Mouse (Mus musculus): Measurements from ENCODE around the gene Ap4m1.

The Ap4m1 gene

GRCm38 (mm10) chr5:138171695-138172491 is at the start of gene Ap4m1, which contains the start of gene Mcm7:
Gene Ap4m1, plus strand, starts transcription at chr5:138172002.
Gene Mcm7, minus strand, starts transcription at chr5:138172422.
- DNase-seq (ENCODE audit: low spot score in 2 of 2) = peak; percentile 93 to 96

GRCm38 (mm10) chr5:138132425-138133064 is 39.3 kb upstream of the Ap4m1 start:
- DNase-seq (ENCODE audit: low spot score in 2 of 2) = no peak

DNA sequence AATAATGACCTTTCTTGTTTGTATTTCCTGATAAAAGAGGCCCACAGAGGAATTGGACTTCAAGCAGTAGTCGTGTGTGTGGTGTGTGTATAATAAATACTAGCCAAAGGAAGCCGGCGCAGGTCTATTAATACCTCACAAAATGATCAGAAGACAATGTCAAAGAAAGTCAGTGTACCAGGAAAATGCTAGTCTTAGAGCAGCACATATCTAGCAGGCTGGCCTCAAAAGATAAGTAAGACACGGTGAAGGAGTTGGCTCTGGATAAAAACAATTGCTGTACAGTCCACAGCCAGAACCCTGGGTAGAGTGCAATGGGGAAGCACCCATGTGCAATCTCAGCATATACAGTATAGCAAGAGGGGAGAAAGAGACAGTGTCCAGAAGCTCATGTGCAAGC is 34.5 kb upstream of the Ap4m1 start:
- DNase-seq (ENCODE audit: low spot score in 2 of 2) = no peak

DNA sequence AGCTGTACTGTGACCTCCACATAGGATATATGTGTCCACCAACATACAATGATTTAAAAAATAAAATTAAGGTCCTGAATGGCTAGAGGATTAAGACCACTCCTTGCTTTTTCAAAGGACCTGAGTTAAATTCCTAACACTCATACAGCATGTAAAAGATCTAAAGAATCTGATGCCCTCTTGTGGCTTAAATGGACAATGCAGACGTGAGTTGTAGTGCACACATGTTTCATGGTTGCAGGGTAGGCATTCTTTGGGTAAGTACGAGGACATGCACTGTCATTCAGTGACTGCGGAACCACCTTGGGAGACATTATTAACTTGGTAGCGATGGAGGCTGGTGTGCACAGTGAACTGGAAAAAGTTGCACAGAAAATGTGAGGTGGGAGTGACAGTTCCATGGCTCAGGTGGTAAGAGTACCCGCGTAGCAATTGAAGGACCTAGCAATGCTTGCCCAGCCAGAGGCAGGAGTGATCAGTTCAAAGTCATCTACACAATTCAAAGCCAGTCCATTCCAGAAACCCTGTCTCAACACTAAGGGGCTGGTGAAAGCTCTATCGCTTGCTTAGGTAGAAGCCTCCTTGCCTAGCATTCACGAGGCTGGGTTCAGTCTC is 33.8 kb upstream of the Ap4m1 start:
- peak in 1 of 2 experiments; percentile 22 for DNase-seq (ENCODE audit: low spot score in 2 of 2)

DNA sequence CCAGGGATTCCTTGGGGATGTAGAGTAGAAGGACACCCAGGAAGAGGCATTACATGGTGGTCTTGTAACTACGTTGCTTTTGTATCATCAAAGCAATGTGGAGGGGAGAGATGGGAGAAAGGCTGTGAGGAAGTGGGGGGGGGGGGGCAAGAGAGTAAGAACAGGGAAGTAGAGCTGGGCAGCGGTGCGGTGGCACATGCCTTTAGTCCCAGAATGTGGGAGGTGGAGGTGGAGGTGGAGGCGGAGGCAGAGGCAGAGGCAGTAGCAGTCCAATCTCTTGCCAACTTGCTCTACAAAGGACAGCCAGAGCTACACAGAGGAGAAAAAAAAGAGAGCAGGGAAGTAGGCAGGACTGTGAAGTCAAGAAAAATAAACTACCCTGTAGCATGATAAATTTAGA is 33.2 kb upstream of the Ap4m1 start:
- no peak for DNase-seq (ENCODE audit: low spot score in 2 of 2)

DNA sequence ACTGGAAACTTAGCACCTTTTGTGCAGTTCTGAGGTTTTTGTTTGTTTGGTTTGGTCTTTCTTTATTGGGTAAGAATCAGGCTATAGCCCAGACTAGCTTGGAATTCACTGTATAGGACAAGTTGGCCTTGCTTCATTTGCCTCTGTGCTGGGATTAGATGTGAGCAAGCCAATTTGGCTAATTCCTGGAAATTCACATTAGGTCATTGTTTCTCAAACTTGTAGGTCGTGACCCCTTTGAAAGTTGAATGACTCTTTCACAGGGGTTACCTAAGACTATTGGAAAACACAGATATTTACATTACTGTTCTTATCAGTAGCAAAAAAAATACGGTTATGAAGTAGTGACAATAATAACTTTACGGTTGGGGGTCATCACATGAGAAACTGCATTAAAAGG is 17.4 kb upstream of the Ap4m1 start:
- DNase-seq (ENCODE audit: low spot score in 2 of 2) = no peak

GRCm38 (mm10) chr5:138155443-138155976 is 16.3 kb upstream of the Ap4m1 start, which contains the start of gene Zfp113:
Gene Zfp113, minus strand, starts transcription at chr5:138155744.
- DNase-seq (ENCODE audit: low spot score in 2 of 2) = peak; percentile 92 to 93

DNA sequence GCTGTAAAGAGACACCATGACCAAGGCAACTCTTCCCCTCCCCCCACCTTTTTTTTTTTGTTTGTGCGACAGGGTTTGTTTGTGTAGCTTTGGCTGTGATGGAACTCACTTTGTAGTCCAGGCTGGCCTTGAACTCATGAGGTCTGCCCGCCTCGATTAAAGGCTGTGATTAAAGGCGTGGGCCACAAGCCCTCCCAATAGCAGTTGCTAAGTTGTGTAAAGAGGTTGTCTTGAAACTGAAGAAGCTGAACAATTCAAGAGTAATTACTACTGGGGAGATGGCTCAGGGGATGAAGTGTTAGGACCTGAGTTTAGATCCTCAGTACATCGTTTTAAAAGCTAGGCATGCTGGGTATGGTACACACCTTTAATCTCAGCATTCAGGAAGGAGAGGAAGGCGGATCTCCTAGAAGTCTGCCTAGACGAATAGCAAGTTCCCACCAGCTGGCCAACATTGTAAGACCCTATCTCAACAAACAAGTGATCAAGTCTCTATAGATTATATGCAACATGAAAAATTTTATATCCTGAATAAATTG is 11.5 kb upstream of the Ap4m1 start:
- DNase-seq (ENCODE audit: low spot score in 2 of 2) = no peak

DNA sequence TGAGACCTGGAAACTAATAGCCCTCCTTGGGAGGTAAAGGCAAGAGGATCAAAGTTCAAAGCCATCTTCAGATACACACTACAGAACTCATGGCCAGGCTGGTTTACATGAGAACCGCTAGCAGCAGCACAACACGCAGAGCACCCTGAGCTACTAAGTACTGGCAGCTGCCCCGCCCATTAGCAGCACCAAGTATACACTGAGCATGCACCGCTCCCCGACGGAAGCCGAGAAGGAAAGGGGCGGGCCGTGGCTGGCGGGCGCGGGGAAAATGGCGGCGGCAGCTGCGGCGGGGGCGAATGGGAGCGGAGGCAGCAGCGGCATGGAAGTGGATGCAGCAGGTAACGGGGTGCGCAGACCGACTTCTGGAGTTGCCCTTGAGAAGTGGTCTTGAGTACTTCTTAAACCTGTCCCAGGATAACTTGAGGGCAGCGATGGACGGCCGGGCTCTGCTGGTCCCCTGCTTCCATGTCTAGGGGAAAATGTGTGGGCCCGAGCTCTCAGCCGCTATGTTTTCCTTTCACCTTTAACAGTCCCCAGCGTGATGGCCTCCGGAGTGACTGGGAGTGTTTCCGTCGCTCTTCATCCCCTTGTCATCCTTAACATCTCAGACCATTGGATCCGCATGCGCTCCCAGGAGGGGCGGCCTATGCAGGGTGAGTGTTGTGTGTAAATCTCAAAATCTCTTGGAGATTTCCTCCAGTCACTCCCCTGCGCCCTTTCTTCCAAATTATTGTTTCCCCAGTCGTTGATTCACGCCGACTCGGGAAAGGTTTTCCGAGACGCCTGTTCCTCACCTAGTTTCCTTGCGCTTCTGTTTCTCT is 10.7 kb upstream of the Ap4m1 start, which contains the start of gene Cops6:
Gene Cops6, plus strand, starts transcription at position 230 of the 824 bp plus-strand sequence.
- peak; percentile 92 to 94 for DNase-seq (ENCODE audit: low spot score in 2 of 2)

- DNase-seq (ENCODE audit: low spot score in 2 of 2) = no peak
Observed at GRCm38 (mm10) chr5:138163046-138163445, 8.8 kb upstream of the Ap4m1 start.

DNA sequence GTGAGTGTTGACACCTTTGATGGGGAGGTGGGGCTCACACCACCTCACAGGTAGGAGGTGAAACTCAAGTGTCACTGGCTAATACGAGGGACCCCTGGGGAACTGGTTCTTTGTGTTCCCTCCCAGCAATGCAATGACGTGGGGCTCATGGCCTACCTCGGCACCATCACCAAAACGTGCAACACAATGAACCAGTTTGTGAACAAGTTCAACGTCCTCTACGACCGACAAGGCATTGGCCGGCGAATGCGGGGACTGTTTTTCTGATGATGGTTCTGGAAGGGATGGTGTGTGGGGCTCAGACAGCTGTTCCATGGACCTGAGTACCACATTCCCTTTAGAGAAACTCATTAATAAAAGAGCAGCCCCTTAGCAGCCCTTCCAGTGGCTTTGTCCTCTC is 8.2 kb upstream of the Ap4m1 start:
- DNase-seq (ENCODE audit: low spot score in 2 of 2) = no peak

GRCm38 (mm10) chr5:138165594-138165993 is 6.2 kb upstream of the Ap4m1 start:
- no peak for DNase-seq (ENCODE audit: low spot score in 2 of 2)

DNA sequence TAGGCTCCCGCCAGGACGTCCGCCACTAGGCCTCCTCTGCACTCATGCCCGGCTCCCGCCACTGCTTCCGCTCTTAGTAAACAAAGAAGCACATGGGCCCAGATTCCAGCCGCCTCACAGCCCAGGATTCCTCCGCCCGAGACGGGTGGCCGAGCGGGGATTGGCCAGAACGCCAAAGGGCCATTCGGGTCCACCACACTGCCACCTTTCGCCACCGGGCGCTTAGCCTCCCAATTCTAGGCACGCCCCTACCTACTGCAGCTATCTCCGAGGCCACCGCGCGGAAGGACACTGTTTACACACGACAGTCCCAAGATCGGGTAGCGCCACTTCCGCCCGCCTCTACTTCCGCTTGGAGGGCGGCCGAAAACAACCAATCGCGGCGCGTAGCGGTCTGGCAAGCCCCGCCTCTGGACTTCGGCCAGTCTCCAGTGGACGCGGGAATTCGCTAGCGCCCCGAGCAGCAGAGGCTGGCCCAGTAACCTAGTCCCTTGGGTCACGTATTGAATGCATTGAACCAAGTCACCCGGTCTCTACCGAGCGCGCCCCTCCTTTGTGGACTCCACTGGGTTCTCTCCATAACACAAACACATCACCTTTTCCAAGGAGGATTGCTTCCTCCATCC is 753 bp upstream of the Ap4m1 start:
- peak; percentile 93 to 95 for DNase-seq (ENCODE audit: low spot score in 2 of 2)

GRCm38 (mm10) chr5:138173217-138173616 is 1.4 kb downstream of the Ap4m1 start:
- DNase-seq (ENCODE audit: low spot score in 2 of 2) = no peak

DNA sequence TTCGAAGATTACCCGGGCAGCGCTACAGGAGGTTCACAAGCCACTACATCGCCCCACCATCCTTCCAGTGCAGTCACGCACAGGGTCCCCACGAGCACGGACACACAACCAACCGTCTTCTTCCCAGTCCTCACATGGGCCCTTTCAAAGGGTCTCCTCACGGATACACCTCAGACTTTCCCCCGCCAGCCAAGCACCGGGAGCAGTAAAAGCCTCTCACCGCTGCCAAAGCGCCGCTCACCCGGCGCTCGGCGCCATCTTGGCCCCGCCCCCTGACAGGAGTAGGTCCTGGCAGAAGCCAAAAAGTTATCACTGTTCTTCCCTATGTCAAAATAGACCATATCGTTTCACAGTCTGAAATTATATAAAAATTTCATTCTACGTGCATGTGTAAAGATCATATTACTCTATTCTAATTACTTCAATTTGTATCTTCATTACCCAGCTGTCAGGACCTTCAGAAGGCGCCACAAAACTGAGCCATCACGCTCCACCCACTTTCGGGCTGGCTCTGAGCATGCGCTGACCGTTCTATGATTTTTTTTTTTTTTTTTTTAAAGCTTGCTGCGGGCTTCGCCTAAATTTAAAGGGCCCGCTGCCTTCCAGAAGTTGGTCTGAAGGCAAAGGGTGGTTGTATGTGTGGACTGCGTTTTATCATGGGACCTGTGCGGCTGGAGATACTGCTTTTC is 15.3 kb downstream of the Ap4m1 start, which contains the start of the genes Taf6 and Cnpy4:
Gene Taf6, minus strand, starts transcription at position 502 of the 689 bp plus-strand sequence.
Gene Cnpy4, plus strand, starts transcription at position 536 of the 689 bp plus-strand sequence.
- DNase-seq (ENCODE audit: low spot score in 2 of 2) = peak; percentile 79 to 87

DNA sequence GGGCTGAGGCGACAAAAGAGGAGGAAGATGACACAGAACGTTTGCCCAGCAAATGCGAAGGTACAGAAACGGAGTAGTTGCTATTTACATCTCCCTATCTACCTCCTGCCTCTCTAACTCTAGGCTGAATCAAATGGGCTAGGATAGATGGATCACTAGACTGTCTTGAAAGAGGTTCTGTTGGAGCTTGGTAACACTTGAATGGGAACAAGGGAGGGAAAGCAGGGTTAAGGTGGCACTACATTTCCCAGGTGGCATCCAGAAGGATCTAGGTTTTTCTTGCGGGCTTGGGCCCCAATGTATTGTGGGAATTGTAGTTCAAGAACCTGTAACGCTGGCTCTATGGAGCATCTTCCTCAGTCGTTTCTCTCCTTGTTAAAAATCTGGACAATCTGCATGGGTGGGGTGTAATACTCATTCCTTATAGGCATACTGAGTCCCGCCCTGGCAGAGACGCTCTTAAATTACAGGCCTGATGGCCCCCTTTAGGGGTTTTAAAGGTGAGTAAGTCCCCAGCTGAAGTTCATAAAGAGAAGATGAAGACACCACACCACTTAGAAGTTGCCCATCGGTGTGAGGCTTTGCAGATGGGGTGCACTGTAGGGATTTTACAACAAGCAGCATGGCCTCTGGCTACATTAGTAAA is 16.0 kb downstream of the Ap4m1 start:
- DNase-seq (ENCODE audit: low spot score in 2 of 2) = peak; percentile 73 to 78

GRCm38 (mm10) chr5:138193771-138194727 is 22.2 kb downstream of the Ap4m1 start, which contains the start of gene Mblac1:
Gene Mblac1, plus strand, starts transcription at chr5:138194314.
- DNase-seq (ENCODE audit: low spot score in 2 of 2) = peak; percentile 72 to 81

DNA sequence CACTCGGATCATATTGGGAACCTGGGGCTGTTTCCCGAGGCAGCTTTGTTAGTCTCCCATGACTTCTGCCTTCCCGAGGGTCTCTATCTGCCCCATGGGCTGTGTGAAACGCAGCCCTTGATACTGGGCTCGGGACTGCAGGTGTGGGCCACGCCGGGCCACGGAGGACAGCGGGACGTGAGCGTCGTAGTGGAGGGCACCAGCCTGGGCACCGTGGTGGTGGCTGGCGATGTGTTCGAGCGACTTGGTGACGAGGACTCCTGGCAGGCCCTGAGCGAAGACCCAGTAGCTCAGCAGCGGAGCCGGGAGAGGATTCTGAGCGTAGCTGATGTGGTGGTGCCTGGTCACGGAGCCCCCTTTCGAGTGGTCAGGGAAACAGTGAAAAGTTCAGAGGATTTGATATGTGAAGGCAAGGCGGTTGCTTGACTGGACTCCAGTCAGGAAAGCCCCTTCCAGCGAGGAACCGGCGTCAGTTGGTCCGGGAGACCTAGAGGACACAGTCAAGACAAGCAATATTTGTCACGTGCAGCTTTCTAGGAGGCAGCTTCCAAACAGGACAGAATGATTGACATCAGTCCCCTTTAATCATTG is 23.0 kb downstream of the Ap4m1 start:
- DNase-seq (ENCODE audit: low spot score in 2 of 2) = peak in 1 of 2 experiments; percentile 18
